Mouse (Mus musculus): ENCODE data around the gene Ndufb4. TPM values are rescaled to one million over a fixed set of nuclear protein-coding genes. Genes with fewer than 3 reads are reported as not detected.

Ndufb4 gene
- polyA plus RNA-seq, 1 experiment from 2014 or later = 60.0 TPM

- Histone ChIP-seq H3K9me3 (ENCODE audit: control insufficient read depth, low read length) (no peaks in the 10 kb centered on the region), H3K27me3 (ENCODE audit: control insufficient read depth, insufficient read depth, low read length) (no peaks in the 10 kb centered on the region), H3K4me3 (ENCODE audit: low read depth, low read length) (no peak overlapping the region), H3K4me1 (replicated peaks; ENCODE audit: control insufficient read depth, insufficient read depth, low read length) (no peaks in the 10 kb centered on the region), H3K27ac (ENCODE audit: low read depth, low read length) (no peak overlapping the region), H3K36me3 (ENCODE audit: control insufficient read depth, insufficient read depth, low read length) (no peaks in the 10 kb centered on the region), H3K4me2 (replicated peaks; ENCODE audit: low read depth, low read length) (no peak overlapping the region), H3K9ac (ENCODE audit: low read depth, low read length) (no peak overlapping the region)
- DNase-seq (ENCODE audit: low spot score) = no peak
- no peak for ATAC-seq (ENCODE audit: low FRiP score)
- WGBS = 93% methylated on average over 7 of the region's 7 CpGs
Observed at GRCm38 (mm10) chr16:37598463-37598862, 55.8 kb downstream of the Ndufb4 start.

- no peak overlapping the region for H3K27ac ChIP-seq (ENCODE audit: low read depth, low read length)
- H3K36me3 ChIP-seq (ENCODE audit: control insufficient read depth, insufficient read depth, low read length) = no peaks in the 10 kb centered on the region
- no peak overlapping the region for H3K9ac ChIP-seq (ENCODE audit: low read depth, low read length)
- H3K4me2 ChIP-seq (replicated peaks; ENCODE audit: low read depth, low read length) = no peak overlapping the region
- DNase-seq (ENCODE audit: low spot score) = no peak
- H3K4me1 ChIP-seq (replicated peaks; ENCODE audit: control insufficient read depth, insufficient read depth, low read length) = no peaks in the 10 kb centered on the region
- no peak overlapping the region for H3K4me3 ChIP-seq (ENCODE audit: low read depth, low read length)
- no peaks in the 10 kb centered on the region for H3K9me3 ChIP-seq (ENCODE audit: control insufficient read depth, low read length)
- no peaks in the 10 kb centered on the region for H3K27me3 ChIP-seq (ENCODE audit: control insufficient read depth, insufficient read depth, low read length)
- 81% methylated on average over 5 of the region's 5 CpGs for WGBS
- ATAC-seq (ENCODE audit: low FRiP score) = no peak
Observed at GRCm38 (mm10) chr16:37597412-37597811, 56.8 kb downstream of the Ndufb4 start.

Other genes with a start within 250 kb of the Ndufb4 start
- 50.5 and 50.8 TPM in 2 replicates for gene Gtf2e1, start 114.7 kb downstream of the Ndufb4 start, polyA plus RNA-seq (2014; fragmentation: Nextera tagmentation; extraction: Ambion mirVana)
- gene Rabl3, start 114.6 kb downstream of the Ndufb4 start, polyA plus RNA-seq (2014; fragmentation: Nextera tagmentation; extraction: Ambion mirVana) = 42.1 and 45.6 TPM in 2 replicates
- not detected in 2 replicates for gene Hgd, start 74.3 kb downstream of the Ndufb4 start, polyA plus RNA-seq (2014; fragmentation: Nextera tagmentation; extraction: Ambion mirVana)
- gene Fstl1, start 122.4 kb upstream of the Ndufb4 start, polyA plus RNA-seq (2014; fragmentation: Nextera tagmentation; extraction: Ambion mirVana) = 231 and 271 TPM in 2 replicates
- 0.26 TPM in 1 of 2 replicates, not detected in the other for gene Gm36028, start 206.7 kb upstream of the Ndufb4 start, polyA plus RNA-seq (2014; fragmentation: Nextera tagmentation; extraction: Ambion mirVana)
- gene Lrrc58, start 213.9 kb upstream of the Ndufb4 start, polyA plus RNA-seq (2014; fragmentation: Nextera tagmentation; extraction: Ambion mirVana) = 55.8 and 63.8 TPM in 2 replicates